In the genomic region with DNA sequence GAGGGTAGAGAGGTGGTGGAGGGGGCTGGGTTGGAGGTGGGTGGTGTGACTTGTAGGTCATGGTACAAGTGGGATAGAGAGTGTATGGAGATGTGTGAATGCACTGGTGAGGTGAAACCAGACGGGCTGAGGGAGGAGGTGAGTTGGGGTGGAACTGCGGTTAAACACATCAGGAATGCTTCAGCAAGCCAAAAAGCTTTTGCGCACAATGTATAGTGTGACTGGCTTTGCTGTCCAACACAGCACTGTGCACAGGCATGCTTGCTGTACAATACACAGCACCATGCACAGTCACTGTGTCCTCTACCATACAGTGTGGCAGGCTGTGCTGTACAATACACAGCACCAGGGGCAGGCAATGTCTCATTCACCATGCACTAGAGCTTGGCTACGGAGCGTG, we compare ENCODE assay signal across 12 mouse cellular contexts.
DNase-seq lines count a peak whose midpoint lies in the region; ATAC-seq lines count a peak whose summit lies in the region.
"Had no signal": no experiment of that assay in that cellular context is flagged by ENCODE, and none has a peak within 500 bp of the region (broad histone marks: within the 10 kb centered on the region; RNA-seq: fewer than 3 reads in every experiment).

No protein-coding gene starts in this region.

- DNase-seq in forebrain, embryonic 10.5 days (ENCODE audit: extremely low spot score, low spot score), result no peak
- no peak for DNase-seq in midbrain, embryonic 10.5 days (ENCODE audit: low spot score)
- no peak for DNase-seq in midbrain, embryonic 14.5 days
- DNase-seq in left cerebral cortex, postnatal 36 days (ENCODE audit: low spot score in 2 of 2), result peak; percentile 48 to 65
- DNase-seq in right cerebral cortex, postnatal 25 days, result peak; percentile 31
- DNase-seq in cerebellum, adult 11-12 months, result no peak
- DNase-seq: liver, postnatal 0 days; thymus, adult 2 months had no signal

- ATAC-seq in forebrain, embryonic 12.5 days (ENCODE audit: low FRiP score), result no peak
- no peak; the same call in 1 of the 2 replicates for ATAC-seq in midbrain, embryonic 14.5 days (ENCODE audit: low FRiP score, low TSS enrichment)
- no peak; the same call in 1 of the 2 replicates for ATAC-seq in heart, embryonic 12.5 days (ENCODE audit: insufficient number of reproducible peaks, low FRiP score)
- ATAC-seq: inflammation-experienced regulatory T-cells, adult 6 months; liver, postnatal 0 days had no signal

- H3K9ac ChIP-seq in forebrain, embryonic 12.5 days, result no peak overlapping the region
- no peak overlapping the region for H3K9ac ChIP-seq in midbrain, embryonic 14.5 days (replicated peaks; ENCODE audit: low read length)
- no peak overlapping the region for H3K9ac ChIP-seq in heart, embryonic 12.5 days
- H3K9ac ChIP-seq: limb, embryonic 12.5 days; liver, postnatal 0 days had no signal

- H3K9me3 ChIP-seq in forebrain, embryonic 10.5 days, result peaks cover 5% of the 10 kb centered on the region; the same call in 1 of the 2 replicates
- peaks cover 5% of the 10 kb centered on the region for H3K9me3 ChIP-seq in forebrain, embryonic 12.5 days
- peaks cover 7% of the 10 kb centered on the region; the same call in 1 of the 2 replicates for H3K9me3 ChIP-seq in midbrain, embryonic 10.5 days (replicated peaks)
- H3K9me3 ChIP-seq in midbrain, embryonic 14.5 days (ENCODE audit: control insufficient read depth, low read length), result peaks cover 3% of the 10 kb centered on the region; the same call in 1 of the 2 replicates
- peaks cover 5% of the 10 kb centered on the region; the same call in 1 of the 2 replicates for H3K9me3 ChIP-seq in heart, embryonic 12.5 days (replicated peaks)

- 94% methylated on average over 5 of the region's 5 CpGs for WGBS in forebrain, embryonic 10.5 days
- 90% methylated on average over 5 of the region's 5 CpGs for WGBS in forebrain, embryonic 12.5 days
- 89% methylated on average over 5 of the region's 5 CpGs for WGBS in midbrain, embryonic 10.5 days
- 91% methylated on average over 5 of the region's 5 CpGs for WGBS in midbrain, embryonic 14.5 days
- WGBS in heart, embryonic 12.5 days, result 88% methylated on average over 5 of the region's 5 CpGs

- H3K4me3 ChIP-seq in forebrain, embryonic 10.5 days, result no peak overlapping the region
- H3K4me3 ChIP-seq in forebrain, embryonic 12.5 days (replicated peaks), result no peak overlapping the region
- no peak overlapping the region for H3K4me3 ChIP-seq in midbrain, embryonic 10.5 days
- no peak overlapping the region for H3K4me3 ChIP-seq in midbrain, embryonic 14.5 days (replicated peaks; ENCODE audit: low read depth, low read length)
- no peak overlapping the region for H3K4me3 ChIP-seq in heart, embryonic 12.5 days
- H3K4me3 ChIP-seq: limb, embryonic 12.5 days had no signal

- peaks cover 13% of the 10 kb centered on the region for H3K4me1 ChIP-seq in forebrain, embryonic 10.5 days
- H3K4me1 ChIP-seq in forebrain, embryonic 12.5 days, result peaks cover 13% of the 10 kb centered on the region; the same call in 1 of the 2 replicates
- peaks cover 19% of the 10 kb centered on the region for H3K4me1 ChIP-seq in midbrain, embryonic 10.5 days
- H3K4me1 ChIP-seq in midbrain, embryonic 14.5 days (ENCODE audit: control insufficient read depth, insufficient read depth, low read length), result 0 out of 2 replicates have a peak, but pooled peaks cover 3% of the 10 kb centered on the region
- no peaks in the 10 kb centered on the region for H3K4me1 ChIP-seq in heart, embryonic 12.5 days (replicated peaks)
- H3K4me1 ChIP-seq: limb, embryonic 12.5 days had no signal

- H3K27ac ChIP-seq in forebrain, embryonic 10.5 days, result peak overlapping the region; percentile 62; the same call in 1 of the 2 replicates
- no peak overlapping the region for H3K27ac ChIP-seq in forebrain, embryonic 12.5 days
- peak overlapping the region; percentile 68 for H3K27ac ChIP-seq in midbrain, embryonic 10.5 days (replicated peaks)
- H3K27ac ChIP-seq in midbrain, embryonic 14.5 days (replicated peaks; ENCODE audit: low read depth, low read length), result no peak overlapping the region
- H3K27ac ChIP-seq in heart, embryonic 12.5 days (ENCODE audit: poor library complexity, severe bottlenecking), result no peak overlapping the region
- H3K27ac ChIP-seq: limb, embryonic 12.5 days had no signal

- H3K36me3 ChIP-seq in forebrain, embryonic 10.5 days (replicated peaks), result no peaks in the 10 kb centered on the region
- no peaks in the 10 kb centered on the region for H3K36me3 ChIP-seq in forebrain, embryonic 12.5 days (replicated peaks)
- H3K36me3 ChIP-seq in midbrain, embryonic 10.5 days, result no peaks in the 10 kb centered on the region
- H3K36me3 ChIP-seq in midbrain, embryonic 14.5 days (ENCODE audit: control insufficient read depth, insufficient read depth, low read length), result no peaks in the 10 kb centered on the region
- no peaks in the 10 kb centered on the region for H3K36me3 ChIP-seq in heart, embryonic 12.5 days
- H3K36me3 ChIP-seq: limb, embryonic 12.5 days had no signal

- H3K4me2 ChIP-seq in forebrain, embryonic 12.5 days, result no peak overlapping the region
- no peak overlapping the region for H3K4me2 ChIP-seq in midbrain, embryonic 14.5 days (ENCODE audit: low read length)
- no peak overlapping the region for H3K4me2 ChIP-seq in heart, embryonic 12.5 days
- H3K4me2 ChIP-seq: limb, embryonic 12.5 days had no signal

- intact Hi-C loops in left cerebral cortex, postnatal 36 days (cut with DNase I), result loop anchor here (10.0 kb wide), 2 partner anchors 390 to 560 kb away; a partner anchor contains a TSS

- H3K27me3 ChIP-seq in forebrain, embryonic 10.5 days (ENCODE audit: poor library complexity, severe bottlenecking), result no peaks in the 10 kb centered on the region; the same call in 1 of the 2 replicates
- peaks cover 8% of the 10 kb centered on the region for H3K27me3 ChIP-seq in forebrain, embryonic 12.5 days
- no peaks in the 10 kb centered on the region for H3K27me3 ChIP-seq in midbrain, embryonic 10.5 days (ENCODE audit: low read depth, poor library complexity, severe bottlenecking)
- no peaks in the 10 kb centered on the region for H3K27me3 ChIP-seq in midbrain, embryonic 14.5 days (ENCODE audit: control insufficient read depth, insufficient read depth, low read length)
- H3K27me3 ChIP-seq in heart, embryonic 12.5 days (replicated peaks), result no peaks in the 10 kb centered on the region
- H3K27me3 ChIP-seq: limb, embryonic 12.5 days had no signal

Comparison
In these comparisons a context has a peak if more than half of its experiments do, and no peak if none do; other contexts are left out.
1. H3K27ac ChIP-seq: peak in forebrain, embryonic 10.5 days (single experiment) and midbrain, embryonic 10.5 days (single experiment); none in forebrain, embryonic 12.5 days (single experiment), midbrain, embryonic 14.5 days (single experiment) and heart, embryonic 12.5 days (single experiment).
2. DNase-seq: peak in left cerebral cortex, postnatal 36 days (2 of 2) and right cerebral cortex, postnatal 25 days (single experiment); none in forebrain, embryonic 10.5 days (single experiment), midbrain, embryonic 10.5 days (single experiment), midbrain, embryonic 14.5 days (single experiment) and cerebellum, adult 11-12 months (single experiment).